Mouse (Mus musculus) lung, postnatal 0 days (tissue): ENCODE measurements around the gene BC107364.
A peak's percentile ranks its signal among the peaks of the same experiment; 100 is the strongest.

Source experiments
- CTCF ChIP-seq: IDR thresholded peaks from 2 replicates; pipeline ENCODE4 v1.5.1; 2016; ENCODE audit warnings: antibody characterized with exemption, mild to moderate bottlenecking
- EP300 ChIP-seq: IDR thresholded peaks from 2 replicates; pipeline ENCODE4 v1.6.1; 2016; ENCODE audit warnings: antibody characterized with exemption, mild to moderate bottlenecking, control low read depth

DNA sequence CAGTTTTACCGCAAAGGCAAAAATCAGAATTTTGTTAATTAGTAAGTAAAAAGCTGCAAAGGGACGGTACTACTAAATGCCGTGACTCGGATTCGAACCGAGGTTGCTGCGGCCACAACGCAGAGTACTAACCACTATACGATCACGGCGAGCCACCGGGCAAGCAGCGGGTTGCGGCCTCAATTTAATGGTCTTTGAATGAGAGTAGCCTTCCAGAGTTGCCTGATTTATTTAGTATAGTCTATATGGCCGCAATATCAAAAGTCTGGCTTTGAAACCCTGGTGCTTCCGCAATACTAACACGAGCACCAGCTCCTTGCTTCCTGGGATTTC lies 48.1 kb upstream of the BC107364 start:
- peak; percentile 8; the same call in 1 of the 2 replicates for TF ChIP-seq EP300
- no peak for TF ChIP-seq CTCF
